Comparison of ENCODE assay signal across 8 mouse cellular contexts in the genomic region with DNA sequence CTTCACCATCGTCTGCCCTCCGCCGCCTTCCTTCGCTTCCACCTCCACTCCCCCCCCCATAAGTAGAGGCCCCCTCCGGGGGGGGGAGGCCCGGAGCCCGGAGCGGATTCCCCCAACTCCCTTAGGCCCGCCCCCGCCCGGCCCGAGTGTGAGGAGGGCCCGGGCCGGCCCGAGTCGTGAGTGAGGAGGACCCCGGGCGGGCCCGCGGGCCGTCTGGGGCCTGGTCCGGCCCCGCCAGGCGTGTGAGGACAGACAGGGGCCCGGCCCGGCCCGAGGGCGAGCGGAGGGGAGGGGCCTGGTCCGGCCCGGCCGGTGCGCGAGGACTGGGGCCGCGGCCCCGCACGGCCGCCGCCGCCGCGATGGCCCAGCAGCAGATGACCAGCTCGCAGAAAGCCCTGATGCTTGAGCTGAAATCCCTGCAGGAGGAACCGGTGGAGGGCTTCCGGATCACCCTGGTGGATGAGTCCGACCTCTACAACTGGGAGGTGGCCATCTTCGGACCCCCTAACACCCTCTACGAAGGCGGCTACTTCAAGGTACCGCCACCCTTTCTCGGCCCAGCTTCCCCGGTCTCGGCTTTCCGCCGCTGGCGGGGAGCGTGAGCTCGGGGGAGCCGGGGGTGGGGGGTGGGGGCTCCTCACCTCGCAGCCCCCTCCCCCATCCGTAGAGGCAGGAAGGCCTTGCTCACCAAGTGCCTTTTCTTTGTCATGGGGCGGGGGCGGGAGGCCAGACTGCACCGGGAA. TPM values are rescaled to one million over a fixed set of nuclear protein-coding genes. Genes with fewer than 3 reads are reported as not detected.
A peak's percentile ranks its signal among the peaks of the same experiment; 100 is the strongest.
DNase-seq lines count a peak whose midpoint lies in the region; ATAC-seq and TF ChIP-seq lines count a peak whose summit lies in the region.

Gene Ube2r2 (plus strand): TSS at position 33 of the 743 bp plus-strand sequence.

- no peaks in the 10 kb centered on the region for H3K9me3 ChIP-seq in erythroblast, embryonic 14.5 days (ENCODE audit: control insufficient read depth, low read length)
- H3K9me3 ChIP-seq in heart, embryonic 11.5 days (replicated peaks; ENCODE audit: control insufficient read depth, low read length), result no peaks in the 10 kb centered on the region
- no peaks in the 10 kb centered on the region for H3K9me3 ChIP-seq in kidney, embryonic 15.5 days (replicated peaks)
- no peaks in the 10 kb centered on the region for H3K9me3 ChIP-seq in liver, embryonic 12.5 days (replicated peaks)
- no peaks in the 10 kb centered on the region for H3K9me3 ChIP-seq in stomach, embryonic 15.5 days

- 1% methylated on average over 40 of the region's 65 CpGs for whole genome bisulfite sequencing in heart, embryonic 11.5 days (ENCODE audit: insufficient replicate concordance)
- 1% methylated on average over 52 of the region's 65 CpGs for WGBS in kidney, embryonic 15.5 days
- WGBS in liver, embryonic 12.5 days (ENCODE audit: insufficient replicate concordance), result under 1% methylated on average over 63 of the region's 65 CpGs
- WGBS in stomach, embryonic 15.5 days, result under 1% methylated on average over 62 of the region's 65 CpGs

- H3K79me2 ChIP-seq in C2C12 (ENCODE audit: control insufficient read depth, insufficient read depth), result peaks cover 54% of the 10 kb centered on the region

- H3K9ac ChIP-seq in heart, embryonic 11.5 days (ENCODE audit: low read depth, low read length), result peak within 1 kb of the TSS; percentile 99
- peak within 1 kb of the TSS; percentile 98 for H3K9ac ChIP-seq in kidney, embryonic 15.5 days
- H3K9ac ChIP-seq in liver, embryonic 12.5 days, result peak within 1 kb of the TSS; percentile 99
- peak within 1 kb of the TSS; percentile 97 for H3K9ac ChIP-seq in stomach, embryonic 15.5 days

- H3K4me1 ChIP-seq in erythroblast, embryonic 14.5 days (ENCODE audit: control insufficient read depth), result peaks cover 77% of the 10 kb centered on the region
- H3K4me1 ChIP-seq in heart, embryonic 11.5 days (ENCODE audit: control insufficient read depth, insufficient read depth, low read length), result no peaks in the 10 kb centered on the region
- H3K4me1 ChIP-seq in kidney, embryonic 15.5 days, result peaks cover 19% of the 10 kb centered on the region
- peaks cover 69% of the 10 kb centered on the region for H3K4me1 ChIP-seq in liver, embryonic 12.5 days
- H3K4me1 ChIP-seq in stomach, embryonic 15.5 days, result no peaks in the 10 kb centered on the region

- H3K36me3 ChIP-seq in C2C12 (ENCODE audit: control insufficient read depth, insufficient read depth), result peaks cover 16% of the 10 kb centered on the region
- peaks cover 30% of the 10 kb centered on the region for H3K36me3 ChIP-seq in erythroblast, embryonic 14.5 days (ENCODE audit: control insufficient read depth)
- H3K36me3 ChIP-seq in heart, embryonic 11.5 days (ENCODE audit: control insufficient read depth, insufficient read depth, low read length), result 0 out of 2 replicates have a peak, but pooled peaks cover 3% of the 10 kb centered on the region
- peaks cover 22% of the 10 kb centered on the region for H3K36me3 ChIP-seq in kidney, embryonic 15.5 days
- peaks cover 20% of the 10 kb centered on the region for H3K36me3 ChIP-seq in liver, embryonic 12.5 days
- no peaks in the 10 kb centered on the region for H3K36me3 ChIP-seq in stomach, embryonic 15.5 days

- no peak for TF ChIP-seq CTCF in C2C12 (IDR thresholded peaks at IDR 0.05; ENCODE audit: control insufficient read depth, insufficient read depth, insufficient read length)

- H3K4me2 ChIP-seq in heart, embryonic 11.5 days, result peak within 1 kb of the TSS; percentile 93
- H3K4me2 ChIP-seq in kidney, embryonic 15.5 days, result peak within 1 kb of the TSS; percentile 77
- peak within 1 kb of the TSS; percentile 90 for H3K4me2 ChIP-seq in liver, embryonic 12.5 days
- H3K4me2 ChIP-seq in stomach, embryonic 15.5 days, result peak within 1 kb of the TSS; percentile 75

- peak within 1 kb of the TSS; percentile 84 for H3K4me3 ChIP-seq in C2C12 (ENCODE audit: insufficient read depth, poor library complexity, severe bottlenecking)
- peak within 1 kb of the TSS; percentile 96 for H3K4me3 ChIP-seq in erythroblast, embryonic 14.5 days (replicated peaks)
- peak within 1 kb of the TSS; percentile 93 for H3K4me3 ChIP-seq in heart, embryonic 11.5 days (ENCODE audit: low read depth, low read length)
- peak within 1 kb of the TSS; percentile 90 for H3K4me3 ChIP-seq in kidney, embryonic 15.5 days (replicated peaks)
- H3K4me3 ChIP-seq in liver, embryonic 12.5 days, result peak within 1 kb of the TSS; percentile 92
- H3K4me3 ChIP-seq in stomach, embryonic 15.5 days (replicated peaks), result peak within 1 kb of the TSS; percentile 93

- peak; percentile 53 to 60 for DNase-seq in adrenal gland, postnatal 4 days (ENCODE audit: low spot score in 2 of 2)
- DNase-seq in naive thymus-derived CD4-positive, alpha-beta T cell, adult 2 months (ENCODE audit: low read depth), result peak; percentile 73

- peak within 1 kb of the TSS; percentile 100 for H3K27ac ChIP-seq in heart, embryonic 11.5 days (ENCODE audit: low read depth, low read length)
- H3K27ac ChIP-seq in kidney, embryonic 15.5 days, result peak within 1 kb of the TSS; percentile 99
- H3K27ac ChIP-seq in liver, embryonic 12.5 days, result peak within 1 kb of the TSS; percentile 98
- H3K27ac ChIP-seq in stomach, embryonic 15.5 days, result peak within 1 kb of the TSS; percentile 98

- H3ac ChIP-seq in C2C12 (ENCODE audit: control insufficient read depth, insufficient read length, low read depth), result peak within 1 kb of the TSS; percentile 79

- peak; percentile 81 for ATAC-seq in heart, embryonic 11.5 days (replicated peaks; ENCODE audit: insufficient number of reproducible peaks, low FRiP score, low TSS enrichment)
- peak; percentile 85 for ATAC-seq in kidney, embryonic 15.5 days (replicated peaks; ENCODE audit: low FRiP score)
- peak; percentile 63 for ATAC-seq in liver, embryonic 12.5 days
- peak; percentile 70 for ATAC-seq in stomach, embryonic 15.5 days (ENCODE audit: insufficient read depth, low FRiP score, low read depth)

- H3K27me3 ChIP-seq in C2C12 (ENCODE audit: control insufficient read depth, insufficient read depth, insufficient read length), result no peaks in the 10 kb centered on the region
- no peaks in the 10 kb centered on the region for H3K27me3 ChIP-seq in erythroblast, embryonic 14.5 days (ENCODE audit: control insufficient read depth)
- H3K27me3 ChIP-seq in heart, embryonic 11.5 days (ENCODE audit: control insufficient read depth, insufficient read depth, low read length), result no peaks in the 10 kb centered on the region
- no peaks in the 10 kb centered on the region for H3K27me3 ChIP-seq in kidney, embryonic 15.5 days
- no peaks in the 10 kb centered on the region for H3K27me3 ChIP-seq in liver, embryonic 12.5 days (replicated peaks)
- H3K27me3 ChIP-seq in stomach, embryonic 15.5 days (replicated peaks), result no peaks in the 10 kb centered on the region

- peaks cover 47% of the 10 kb centered on the region for H3K79me3 ChIP-seq in C2C12 (ENCODE audit: low read depth)

TF ChIP-seq in C2C12, 6 proteins besides CTCF, POLR2A, EP300 and RAD21:
- TF ChIP-seq USF1 (IDR thresholded peaks at IDR 0.05; ENCODE audit: low read depth) (no peak), CEBPB (IDR thresholded peaks at IDR 0.05; ENCODE audit: low read depth) (no peak), MYOD1 (IDR thresholded peaks at IDR 0.05; ENCODE audit: control insufficient read depth, insufficient read length, low read depth) (no peak), FOSL1 (IDR thresholded peaks at IDR 0.05; ENCODE audit: insufficient read depth, low read length, poor library complexity, severe bottlenecking) (no peak), MAX (IDR thresholded peaks at IDR 0.05) (no peak)

RNA-seq across cellular contexts. Expression of gene Ube2r2, which starts in this region (rescaled TPM):
- 49.1 TPM for polyA plus RNA-seq in C2C12 (2012; fragmentation: generic; extraction: Trizol)
- total RNA-seq in adrenal gland, postnatal 4 days (2021), result 100 to 1,000 TPM; 123 to 128 TPM
- 15.9 and 16.5 TPM in 2 replicates for polyA plus RNA-seq in erythroblast, embryonic 14.5 days (2012)
- polyA plus RNA-seq in heart, embryonic 11.5 days (2014; fragmentation: Nextera tagmentation; extraction: Ambion mirVana), result 75.0 and 75.7 TPM in 2 replicates
- 81.7 and 84.4 TPM in 2 replicates for polyA plus RNA-seq in kidney, embryonic 15.5 days (2015; fragmentation: Nextera tagmentation; extraction: Ambion mirVana)
- 39.9 and 44.8 TPM in 2 replicates for polyA plus RNA-seq in liver, embryonic 12.5 days (2016; fragmentation: Nextera tagmentation; extraction: Ambion mirVana)
- 67.0 and 68.6 TPM in 2 replicates for polyA plus RNA-seq in stomach, embryonic 15.5 days (2015; fragmentation: Nextera tagmentation; extraction: Ambion mirVana)

Comparison
In these comparisons a context has a peak if more than half of its experiments do, and no peak if none do; other contexts are left out.
1. Peak in every context shown above with its lines: DNase-seq, ATAC-seq, H3K4me3 ChIP-seq and H3K27ac ChIP-seq.